14 mouse cellular contexts compared by ENCODE assay signal in genomic region chr6:89424461-89424860, GRCm38 (mm10).
"Had no signal": no experiment of that assay in that cellular context is flagged by ENCODE, and none has a peak within 500 bp of the region (broad histone marks: within the 10 kb centered on the region; RNA-seq: fewer than 3 reads in every experiment).

No protein-coding gene starts in this region.

- H3K27me3 ChIP-seq: intestine, embryonic 15.5 days; midbrain, embryonic 13.5 days had no signal

- ATAC-seq: intestine, embryonic 15.5 days; midbrain, embryonic 13.5 days had no signal

- DNase-seq: kidney, adult 2 months; kidney, postnatal 25 days; layer of hippocampus, postnatal 36 days; liver, embryonic 13.5 days; thymus, adult 2 months; thymus, postnatal 14 days; thymus, postnatal 4 days had no signal

- H3K9ac ChIP-seq: intestine, embryonic 15.5 days; liver, embryonic 13.5 days; midbrain, embryonic 13.5 days had no signal

- H3K9me3 ChIP-seq: intestine, embryonic 15.5 days; liver, embryonic 13.5 days; midbrain, embryonic 13.5 days had no signal

- H3K4me2 ChIP-seq: intestine, embryonic 15.5 days; liver, embryonic 13.5 days; midbrain, embryonic 13.5 days had no signal

- H3K36me3 ChIP-seq: intestine, embryonic 15.5 days; liver, embryonic 13.5 days; midbrain, embryonic 13.5 days had no signal

- H3K27ac ChIP-seq: intestine, embryonic 15.5 days; kidney, postnatal 0 days; left cerebral cortex, adult 2 months; liver, embryonic 13.5 days; macrophage; midbrain, embryonic 13.5 days; stomach, postnatal 0 days had no signal

- H3K4me1 ChIP-seq: liver, embryonic 13.5 days had no signal

- H3K4me3 ChIP-seq: intestine, embryonic 15.5 days; left cerebral cortex, adult 2 months; liver, embryonic 13.5 days; midbrain, embryonic 13.5 days; myocyte had no signal
